Mouse (Mus musculus) bone marrow, adult 2 months (tissue): ENCODE results near the gene Tor2a. TPM values are rescaled to one million over a fixed set of nuclear protein-coding genes. Genes with fewer than 3 reads are reported as not detected.

Experiments used
- H3K27ac ChIP-seq: fragments of 200-500 bp; 2 replicates; pipeline ENCODE4 v1.5.1; 2012; ENCODE audit warnings: low read depth, mild to moderate bottlenecking, control low read depth, inconsistent platforms, low read length; ENCODE audit not compliant: control insufficient read depth, poor library complexity, insufficient read depth
- H3K4me1 ChIP-seq: fragments of 200-500 bp; 2 replicates; pipeline ENCODE4 v1.6.1; 2011; ENCODE audit warnings: low read length; ENCODE audit not compliant: control insufficient read depth, insufficient read depth
- H3K4me3 ChIP-seq: fragments of 200-500 bp; replicated peaks from 2 replicates; pipeline ENCODE3; 2011; ENCODE audit warnings: mild to moderate bottlenecking, low read depth, low read length, control low read depth; ENCODE audit not compliant: control insufficient read depth
- CTCF ChIP-seq: fragments of 200-500 bp; IDR thresholded peaks from 2 replicates; pipeline ENCODE4 v1.5.1; 2011; ENCODE audit warnings: low read length, control low read depth; ENCODE audit not compliant: control insufficient read depth, insufficient read depth
- POLR2A ChIP-seq: fragments of 200-500 bp; IDR thresholded peaks from 2 replicates; pipeline ENCODE4 v1.6.1; 2011; ENCODE audit warnings: low read depth, mild to moderate bottlenecking, control low read depth, low read length, borderline replicate concordance; ENCODE audit not compliant: control insufficient read depth
- WGBS: fragments of 180-500 bp; shearing (Covaris S2); methylation state at CpG from one replicate; pipeline ENCODE4 v1.1.7; 2018; 5-methylcytosine and 5-hydroxymethylcytosine counted together
- polyA plus RNA-seq: library from polyadenylated mRNA; stranded (reverse); fragments of >200 nt; gene quantifications from 2 replicates; pipeline ENCODE4 v1.2.4, GENCODE M21; 2011; ENCODE audit warnings: low replicate concordance; ENCODE audit not compliant: missing spikeins, insufficient read depth, insufficient read length

Tor2a gene
- polyA plus RNA-seq, 1 experiment, result 13.6 TPM

DNA sequence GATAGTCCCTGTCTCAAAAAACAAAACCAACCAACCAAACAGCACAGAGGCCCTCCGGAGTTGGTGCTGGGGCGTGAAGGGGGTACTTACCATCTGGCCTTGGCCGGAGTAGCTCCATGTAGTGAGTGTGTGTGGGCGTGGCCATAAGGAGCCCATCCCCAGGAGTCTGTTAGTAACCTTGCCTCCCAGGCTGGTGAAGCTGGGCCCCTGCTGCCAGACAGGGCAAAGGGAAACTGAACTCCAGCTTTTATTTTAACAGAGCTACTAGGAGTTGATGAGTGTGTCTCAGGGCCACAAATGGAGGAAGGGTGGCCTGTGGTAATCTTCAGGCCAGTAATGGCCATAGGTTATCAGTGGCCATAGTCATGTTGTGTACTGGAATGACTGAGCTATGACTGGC is 22.6 kb upstream of the Tor2a start:
- WGBS, result 78% methylated on average over 4 of the region's 4 CpGs
- no peaks in the 10 kb centered on the region; the same call in 1 of the 2 replicates for H3K4me1 ChIP-seq

GRCm38 (mm10) chr2:32734933-32735332 is 22.1 kb upstream of the Tor2a start:
- 54% methylated on average over 4 of the region's 4 CpGs for WGBS
- no peak for TF ChIP-seq POLR2A
- TF ChIP-seq CTCF, result no peak
- Histone ChIP-seq H3K27ac (no peak overlapping the region), H3K4me1 (no peaks in the 10 kb centered on the region; the same call in 1 of the 2 replicates), H3K4me3 (no peak overlapping the region)

More for the DNA sequence above, 22.6 kb upstream of the Tor2a start:
- TF ChIP-seq CTCF (no peak), POLR2A (no peak)
- no peak overlapping the region for H3K27ac ChIP-seq
- no peak overlapping the region for H3K4me3 ChIP-seq

DNA sequence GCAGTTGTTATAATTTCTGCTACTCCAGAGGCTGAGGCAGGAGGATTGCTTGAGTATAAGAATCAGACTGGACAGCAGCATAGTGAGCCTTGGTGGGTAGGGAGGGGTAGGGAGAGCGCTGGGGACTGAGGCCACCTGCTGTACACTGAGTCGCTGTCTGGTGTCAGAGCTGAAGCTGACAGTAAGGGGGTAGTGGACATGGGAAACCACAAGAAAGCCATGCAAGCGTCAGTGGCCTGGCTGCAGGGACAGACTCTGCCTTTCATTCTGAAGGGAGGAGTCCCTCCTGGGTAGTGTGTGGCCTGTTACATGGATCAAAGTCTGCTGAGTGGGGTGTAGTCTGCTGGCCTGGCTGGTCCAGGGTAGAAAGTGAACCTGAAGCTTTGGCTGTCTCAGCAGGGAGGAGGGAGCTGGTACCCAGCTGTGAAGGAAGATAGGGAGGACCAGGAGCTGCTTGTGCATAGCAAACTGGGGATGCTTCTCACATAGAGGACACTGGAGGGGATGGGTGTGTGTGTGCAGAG is 20.7 kb upstream of the Tor2a start:
- no peak overlapping the region for H3K27ac ChIP-seq
- H3K4me1 ChIP-seq, result no peaks in the 10 kb centered on the region; the same call in 1 of the 2 replicates
- H3K4me3 ChIP-seq, result no peak overlapping the region
- TF ChIP-seq CTCF (no peak), POLR2A (no peak)
- WGBS, result 46% methylated on average over 3 of the region's 3 CpGs

DNA sequence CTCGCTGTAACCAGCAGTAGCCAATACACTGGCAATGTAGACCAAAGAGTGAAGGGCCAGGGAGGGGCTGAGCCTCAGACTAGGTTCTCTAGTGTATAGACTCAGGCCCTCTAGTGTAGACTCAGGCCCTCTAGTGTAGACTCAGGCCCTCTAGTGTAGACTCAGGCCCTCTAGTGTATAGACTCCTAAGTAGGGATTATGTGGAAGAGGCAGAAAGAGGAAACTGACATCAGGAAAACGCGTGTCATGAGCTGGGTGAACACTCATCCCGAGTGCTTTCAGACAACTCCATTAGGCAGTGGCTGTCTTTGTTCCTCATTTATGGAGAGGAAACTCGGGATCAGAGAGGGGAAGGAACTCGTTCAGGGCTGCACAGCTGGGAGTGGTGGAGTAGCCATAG is 20.0 kb upstream of the Tor2a start:
- H3K4me1 ChIP-seq, result no peaks in the 10 kb centered on the region; the same call in 1 of the 2 replicates
- H3K27ac ChIP-seq, result no peak overlapping the region

DNA sequence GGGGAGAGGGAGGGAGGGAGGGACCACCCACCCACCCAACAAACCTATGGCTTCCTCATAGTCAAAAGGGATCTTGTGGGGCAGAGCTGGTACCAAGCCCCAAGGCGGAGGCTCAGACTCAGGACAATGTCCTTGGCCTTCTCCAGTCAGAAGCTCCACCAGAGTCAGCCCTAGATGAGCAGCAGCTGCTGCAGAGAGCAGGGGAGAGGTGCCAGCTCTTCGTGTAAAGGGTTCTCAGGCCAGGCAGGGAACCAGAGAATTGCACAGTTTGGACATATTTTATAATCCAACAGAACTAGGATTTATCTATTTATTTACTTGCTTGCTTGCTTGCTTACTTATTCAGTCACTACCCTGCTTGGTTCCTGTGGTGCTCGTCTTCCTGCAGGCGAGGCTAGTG is 17.7 kb upstream of the Tor2a start:
- no peak overlapping the region for H3K4me3 ChIP-seq

More for the DNA sequence above, 20.0 kb upstream of the Tor2a start:
- 42% methylated on average over 6 of the region's 6 CpGs for WGBS
- no peak overlapping the region for H3K4me3 ChIP-seq
- TF ChIP-seq POLR2A (no peak), CTCF (no peak)

DNA sequence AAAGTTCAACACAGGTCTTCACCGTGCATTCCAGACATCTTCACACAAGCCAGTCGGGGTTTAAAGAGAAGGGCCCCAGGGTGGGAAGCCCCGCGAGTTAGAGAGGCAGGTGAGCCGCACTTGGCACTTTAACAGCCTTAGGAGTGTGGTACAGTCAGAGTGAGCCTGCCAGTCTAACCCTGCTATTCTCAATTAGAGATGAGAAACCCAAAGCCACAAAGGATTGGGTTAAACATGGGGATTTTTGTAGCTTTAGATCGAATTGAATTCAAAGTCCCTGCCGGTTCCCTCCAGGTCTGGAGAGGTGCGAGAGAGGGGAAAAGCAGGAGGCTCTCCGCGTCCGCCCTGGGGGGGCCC is 16.1 kb upstream of the Tor2a start, which contains the start of gene 6330409D20Rik:
6330409D20Rik (minus strand) TSS at position 101 of the 357 bp plus-strand sequence.
- 74% methylated on average over 11 of the region's 11 CpGs for WGBS
- H3K4me1 ChIP-seq, result no peaks in the 10 kb centered on the region
- H3K4me3 ChIP-seq, result no peak within 1 kb of the TSS
- H3K27ac ChIP-seq, result no peak within 1 kb of the TSS
- TF ChIP-seq POLR2A (no peak), CTCF (no peak)

More for the DNA sequence above, 17.7 kb upstream of the Tor2a start:
- Histone ChIP-seq H3K27ac (no peak overlapping the region), H3K4me1 (no peaks in the 10 kb centered on the region; the same call in 1 of the 2 replicates)
- 77% methylated on average over 4 of the region's 4 CpGs for WGBS
- TF ChIP-seq POLR2A, result no peak
- TF ChIP-seq CTCF, result no peak

- TF ChIP-seq POLR2A (no peak), CTCF (no peak)
- Histone ChIP-seq H3K27ac (no peak overlapping the region), H3K4me3 (no peak overlapping the region), H3K4me1 (no peaks in the 10 kb centered on the region)
- WGBS, result 82% methylated on average over 55 of the region's 58 CpGs
Observed at GRCm38 (mm10) chr2:32741273-32742172, 15.5 kb upstream of the Tor2a start.

GRCm38 (mm10) chr2:32742173-32742531 is 14.9 kb upstream of the Tor2a start:
- TF ChIP-seq CTCF, result no peak
- no peak for TF ChIP-seq POLR2A
- H3K27ac ChIP-seq, result no peak overlapping the region; the same call in 1 of the 2 replicates
- no peaks in the 10 kb centered on the region for H3K4me1 ChIP-seq
- no peak overlapping the region for H3K4me3 ChIP-seq
- WGBS, result 92% methylated on average over 18 of the region's 18 CpGs
